Mouse (Mus musculus) layer of hippocampus, postnatal 36 days (tissue): ENCODE results near the gene Fam133b. TPM values are rescaled to one million over a fixed set of nuclear protein-coding genes. Genes with fewer than 3 reads are reported as not detected.

Source experiments
- DNase-seq, 2 experiments: peaks; one replicate each; pipeline ENCODE4 v3.0.0; 2022
- total RNA-seq, 2 experiments: library from RNA; stranded (reverse); gene quantifications; 2 replicates each; pipeline ENCODE4 v1.2.3; 2021

Fam133b gene
- 10 to 100 TPM; 42.5 to 45.1 TPM for total RNA-seq

- DNase-seq: peak; percentile 95 to 97
Observed at GRCm38 (mm10) chr5:3543629-3544479, at the start of gene Fam133b. Gene Fam133b, plus strand, starts transcription at chr5:3543833.

- DNase-seq: no peak
Observed at GRCm38 (mm10) chr5:3493968-3494367, 49.7 kb upstream of the Fam133b start.

- no peak for DNase-seq
Observed at GRCm38 (mm10) chr5:3494452-3495187, 49.0 kb upstream of the Fam133b start.

- DNase-seq: no peak
Observed at GRCm38 (mm10) chr5:3497505-3497925, 46.1 kb upstream of the Fam133b start.

GRCm38 (mm10) chr5:3500298-3500697 is 43.3 kb upstream of the Fam133b start:
- DNase-seq: no peak

- no peak for DNase-seq
Observed at GRCm38 (mm10) chr5:3500957-3501563, 42.6 kb upstream of the Fam133b start.

GRCm38 (mm10) chr5:3501564-3502001 is 42.0 kb upstream of the Fam133b start:
- no peak for DNase-seq

GRCm38 (mm10) chr5:3502610-3503350 is 40.9 kb upstream of the Fam133b start:
- DNase-seq: peak in 1 of 2 experiments; percentile 32

- no peak for DNase-seq
Observed at GRCm38 (mm10) chr5:3503373-3503772, 40.3 kb upstream of the Fam133b start.

- no peak for DNase-seq
Observed at GRCm38 (mm10) chr5:3503836-3504323, 39.8 kb upstream of the Fam133b start.

- no peak for DNase-seq
Observed at GRCm38 (mm10) chr5:3504453-3504852, 39.2 kb upstream of the Fam133b start.

GRCm38 (mm10) chr5:3505553-3505952 is 38.1 kb upstream of the Fam133b start:
- DNase-seq: no peak

- no peak for DNase-seq
Observed at GRCm38 (mm10) chr5:3508480-3509381, 34.9 kb upstream of the Fam133b start.

- DNase-seq: no peak
Observed at GRCm38 (mm10) chr5:3509503-3509902, 34.1 kb upstream of the Fam133b start.

- no peak for DNase-seq
Observed at GRCm38 (mm10) chr5:3511097-3511795, 32.4 kb upstream of the Fam133b start.

- DNase-seq: no peak
Observed at GRCm38 (mm10) chr5:3512584-3512983, 31.0 kb upstream of the Fam133b start.

GRCm38 (mm10) chr5:3514901-3515311 is 28.7 kb upstream of the Fam133b start:
- no peak for DNase-seq

GRCm38 (mm10) chr5:3515477-3515876 is 28.2 kb upstream of the Fam133b start:
- no peak for DNase-seq

GRCm38 (mm10) chr5:3516481-3517075 is 27.1 kb upstream of the Fam133b start:
- peak; percentile 42 to 47 for DNase-seq
